Mouse (Mus musculus) inflammation-experienced regulatory T-cells, adult 6 months (primary cell): ENCODE results near the gene Gm10715. TPM values are rescaled to one million over a fixed set of nuclear protein-coding genes. Genes with fewer than 3 reads are reported as not detected.
"Not testable (repeated sequence)": the region's sequence is repeated elsewhere in the genome, so short reads cannot be mapped to it uniquely, and the experiment has no call there.

Source experiments
- ATAC-seq: one replicate; pipeline ENCODE4 v1.8.0; 2017
- polyA plus RNA-seq, 3 experiments: library from polyadenylated mRNA; unstranded; fragments of 100-300 nt; shearing (Covaris generic); gene quantifications; one replicate each; pipeline ENCODE4 v1.2.1; 2017

The Gm10715 gene
- polyA plus RNA-seq: not detected

DNA sequence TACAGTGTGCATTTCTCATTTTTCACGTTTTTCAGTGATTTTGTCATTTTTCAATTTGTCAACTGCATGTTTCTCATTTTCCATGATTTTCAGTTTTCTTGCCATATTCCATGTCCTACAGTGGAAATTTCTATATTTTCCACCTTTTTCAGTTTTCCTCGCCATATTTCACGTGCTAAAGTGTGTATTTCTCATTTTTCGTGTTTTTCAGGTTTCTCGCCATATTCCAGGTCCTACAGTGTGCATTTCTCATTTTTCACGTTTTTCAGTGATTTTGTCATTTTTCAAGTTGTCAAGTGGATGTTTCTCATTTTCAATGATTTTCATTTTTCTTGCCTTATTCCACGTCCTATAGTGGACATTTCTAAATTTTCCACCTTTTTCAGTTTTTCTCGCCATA, at the start of gene Gm10715:
TSS of gene Gm10715 (plus strand) at position 301 of the 400 bp plus-strand sequence.
- ATAC-seq: not testable (repeated sequence)

DNA sequence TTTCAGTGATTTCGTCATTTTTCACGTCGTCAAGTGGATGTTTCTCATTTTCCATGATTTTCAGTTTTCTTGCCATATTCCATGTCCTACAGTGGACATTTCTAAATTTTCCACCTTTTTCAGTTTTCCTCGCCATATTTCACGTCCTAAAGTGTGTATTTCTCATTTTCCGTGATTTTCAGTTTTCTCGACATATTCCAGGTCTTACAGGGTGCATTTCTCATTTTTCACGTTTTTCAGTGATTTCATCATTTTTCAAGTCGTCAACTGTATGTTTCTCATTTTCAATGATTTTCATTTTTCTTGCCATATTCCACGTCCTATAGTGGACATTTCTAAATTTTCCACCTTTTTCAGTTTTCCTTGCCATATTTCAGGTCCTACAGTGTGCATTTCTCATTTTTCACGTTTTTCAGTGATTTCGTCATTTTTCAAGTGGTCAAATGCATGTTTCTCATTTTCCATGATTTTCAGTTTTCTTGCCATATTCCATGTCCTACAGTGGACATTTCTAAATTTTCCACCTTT, 36.2 kb upstream of the Gm10715 start, which contains the start of gene Gm10722:
TSS of gene Gm10722 (plus strand) at position 478 of the 528 bp plus-strand sequence.
- ATAC-seq: not testable (repeated sequence)

- not testable (repeated sequence) for ATAC-seq
These were observed 35.7 kb upstream of the Gm10715 start for GRCm38 (mm10) chr9:3001006-3001405.

DNA sequence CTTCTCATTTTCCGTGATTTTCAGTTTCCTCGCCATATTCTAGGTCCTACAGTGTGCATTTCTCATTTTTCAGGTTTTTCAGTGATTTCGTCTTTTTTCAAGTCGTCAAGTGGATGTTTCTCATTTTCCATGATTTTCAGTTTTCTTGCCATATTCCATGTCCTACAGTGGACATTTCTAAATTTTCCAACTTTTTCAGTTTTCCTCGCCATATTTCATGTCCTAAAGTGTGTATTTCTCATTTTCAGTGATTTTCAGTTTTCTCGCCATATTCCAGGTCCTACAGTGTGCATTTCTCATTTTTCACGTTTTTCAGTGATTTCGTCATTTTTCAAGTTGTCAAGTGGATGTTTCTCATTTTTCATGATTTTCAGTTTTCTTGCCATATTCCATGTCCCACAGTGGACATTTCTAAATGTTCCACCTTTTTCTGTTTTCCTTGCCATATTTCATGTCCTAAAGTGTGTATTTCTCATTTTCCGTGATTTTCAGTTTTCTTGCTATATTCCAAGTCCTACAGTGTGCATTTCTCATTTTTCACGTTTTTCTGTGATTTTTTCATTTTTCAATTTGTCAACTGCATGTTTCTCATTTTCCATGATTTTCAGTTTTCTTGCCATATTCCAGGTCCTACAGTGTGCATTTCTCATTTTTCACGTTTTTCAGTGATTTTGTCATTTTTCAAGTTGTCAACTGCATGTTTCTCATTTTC, 34.6 kb upstream of the Gm10715 start:
- ATAC-seq: peak; percentile 41

DNA sequence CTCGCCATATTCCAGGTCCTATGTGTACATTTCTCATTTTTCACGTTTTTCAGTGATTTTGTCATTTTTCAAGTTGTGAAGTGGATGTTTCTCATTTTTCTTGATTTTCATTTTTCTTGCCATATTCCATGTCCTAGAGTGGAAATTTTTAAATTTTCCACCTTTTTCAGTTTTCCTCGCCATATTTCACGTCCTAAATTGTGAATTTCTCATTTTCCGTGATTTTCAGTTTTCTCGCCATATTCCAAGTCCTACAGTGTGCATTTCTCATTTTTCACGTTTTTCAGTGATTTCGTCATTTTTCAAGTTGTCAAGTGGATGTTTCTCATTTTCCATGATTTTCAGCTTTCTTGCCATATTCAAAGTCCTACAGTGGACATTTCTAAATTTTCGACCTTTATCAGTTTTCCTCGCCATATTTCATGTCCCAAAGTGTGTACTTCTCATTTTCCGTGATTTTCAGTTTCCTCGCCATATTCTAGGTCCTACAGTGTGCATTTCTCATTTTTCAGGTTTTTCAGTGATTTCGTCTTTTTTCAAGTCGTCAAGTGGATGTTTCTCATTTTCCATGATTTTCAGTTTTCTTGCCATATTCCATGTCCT, 33.8 kb upstream of the Gm10715 start, which contains the start of gene Gm11168:
TSS of gene Gm11168 (plus strand) at position 553 of the 603 bp plus-strand sequence.
- ATAC-seq: not testable (repeated sequence)

DNA sequence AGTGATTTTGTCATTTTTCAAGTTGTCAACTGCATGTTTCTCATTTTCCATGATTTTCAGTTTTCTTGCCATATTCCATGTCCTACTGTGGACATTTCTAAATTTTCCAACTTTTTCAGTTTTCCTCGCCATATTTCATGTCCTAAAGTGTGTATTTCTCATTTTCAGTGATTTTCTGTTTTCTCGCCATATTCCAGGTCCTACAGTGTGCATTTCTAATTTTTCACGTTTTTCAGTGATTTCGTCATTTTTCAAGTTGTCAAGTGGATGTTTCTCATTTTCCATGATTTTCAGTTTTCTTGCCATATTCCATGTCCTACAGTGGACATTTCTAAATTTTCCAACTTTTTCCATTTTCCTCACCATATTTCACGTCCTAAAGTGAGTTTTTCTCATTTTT, 30.5 kb upstream of the Gm10715 start:
- not testable (repeated sequence) for ATAC-seq

DNA sequence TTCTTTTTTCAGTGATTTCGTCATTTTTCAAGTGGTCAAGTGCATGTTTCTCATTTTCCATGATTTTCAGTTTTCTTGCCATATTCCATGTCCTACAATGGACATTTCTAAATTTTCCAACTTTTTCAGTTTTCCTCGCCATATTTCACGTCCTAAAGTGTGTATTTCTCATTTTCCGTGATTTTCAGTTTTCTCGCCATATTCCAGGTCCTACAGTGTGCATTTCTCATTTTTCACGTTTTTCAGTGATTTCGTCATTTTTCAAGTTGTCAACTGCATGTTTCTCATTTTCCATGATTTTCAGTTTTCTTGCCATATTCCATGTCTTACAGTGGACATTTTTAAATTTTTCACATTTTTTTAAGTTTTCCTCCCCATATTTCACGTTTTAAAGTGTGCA, 30.0 kb upstream of the Gm10715 start:
- peak; percentile 36 for ATAC-seq

DNA sequence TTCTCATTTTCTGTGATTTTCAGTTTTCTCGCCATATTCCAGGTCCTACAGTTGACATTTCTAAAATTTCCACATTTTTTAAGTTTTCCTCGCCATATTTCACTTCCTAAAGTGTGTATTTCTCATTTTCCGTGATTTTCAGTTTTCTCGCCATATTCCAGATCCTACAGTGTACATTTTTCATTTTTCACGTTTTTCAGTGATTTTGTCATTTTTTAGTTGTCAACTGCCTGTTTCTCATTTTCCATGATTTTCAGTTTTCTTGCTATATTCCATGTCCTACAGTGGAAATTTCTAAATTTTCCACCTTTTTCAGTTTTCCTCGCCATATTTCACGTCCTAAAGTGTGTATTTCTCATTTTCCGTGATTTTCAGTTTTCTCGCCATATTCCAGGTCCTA, 29.4 kb upstream of the Gm10715 start:
- ATAC-seq: not testable (repeated sequence)

- not testable (repeated sequence) for ATAC-seq
These were observed 27.3 kb upstream of the Gm10715 start for GRCm38 (mm10) chr9:3009331-3009730.

DNA sequence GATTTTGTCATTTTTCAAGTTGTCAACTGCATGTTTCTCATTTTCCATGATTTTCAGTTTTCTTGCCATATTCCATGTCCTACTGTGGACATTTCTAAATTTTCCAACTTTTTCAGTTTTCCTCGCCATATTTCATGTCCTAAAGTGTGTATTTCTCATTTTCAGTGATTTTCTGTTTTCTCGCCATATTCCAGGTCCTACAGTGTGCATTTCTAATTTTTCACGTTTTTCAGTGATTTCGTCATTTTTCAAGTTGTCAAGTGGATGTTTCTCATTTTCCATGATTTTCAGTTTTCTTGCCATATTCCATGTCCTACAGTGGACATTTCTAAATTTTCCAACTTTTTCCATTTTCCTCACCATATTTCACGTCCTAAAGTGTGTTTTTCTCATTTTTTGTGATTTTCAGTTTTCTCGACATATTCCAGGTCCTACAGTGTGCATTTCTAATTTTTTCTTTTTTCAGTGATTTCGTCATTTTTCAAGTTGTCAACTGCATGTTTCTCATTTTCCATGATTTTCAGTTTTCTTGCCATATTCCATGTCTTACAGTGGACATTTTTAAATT, 24.5 kb upstream of the Gm10715 start:
- ATAC-seq: not testable (repeated sequence)

GRCm38 (mm10) chr9:3012733-3013279, 23.9 kb upstream of the Gm10715 start, which contains the start of gene Gm10721:
Gene Gm10721 (plus strand): TSS chr9:3013140.
- peak; percentile 25 for ATAC-seq

DNA sequence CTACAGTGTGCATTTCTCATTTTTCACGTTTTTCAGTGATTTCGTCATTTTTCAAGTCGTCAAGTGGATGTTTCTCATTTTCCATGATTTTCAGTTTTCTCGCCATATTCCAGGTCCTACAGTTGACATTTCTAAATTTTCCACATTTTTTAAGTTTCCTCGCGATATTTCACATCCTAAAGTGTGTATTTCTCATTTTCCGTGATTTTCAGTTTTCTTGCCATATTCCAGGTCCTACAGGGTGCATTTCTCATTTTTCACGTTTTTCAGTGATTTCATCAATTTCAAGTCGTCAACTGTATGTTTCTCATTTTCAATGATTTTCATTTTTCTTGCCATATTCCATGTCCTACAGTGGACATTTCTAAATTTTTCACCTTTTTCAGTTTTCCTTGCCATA, 21.3 kb upstream of the Gm10715 start, which contains the start of gene Gm10720:
TSS of gene Gm10720 (plus strand) at position 301 of the 400 bp plus-strand sequence.
- not testable (repeated sequence) for ATAC-seq

- not testable (repeated sequence) for ATAC-seq
These were observed 20.8 kb upstream of the Gm10715 start for GRCm38 (mm10) chr9:3015896-3016295.

GRCm38 (mm10) chr9:3017108-3017507, 19.6 kb upstream of the Gm10715 start, which contains the start of gene Gm10719:
Gene Gm10719 (plus strand): TSS chr9:3017408.
- ATAC-seq: not testable (repeated sequence)

GRCm38 (mm10) chr9:3018944-3019343, 17.7 kb upstream of the Gm10715 start:
- ATAC-seq: not testable (repeated sequence)

- ATAC-seq: not testable (repeated sequence)
These were observed 16.6 kb upstream of the Gm10715 start for GRCm38 (mm10) chr9:3019835-3020727.

GRCm38 (mm10) chr9:3022316-3023008, 14.2 kb upstream of the Gm10715 start:
- not testable (repeated sequence) for ATAC-seq

- ATAC-seq: not testable (repeated sequence)
These were observed 13.2 kb upstream of the Gm10715 start, which contains the start of gene Gm10718 for GRCm38 (mm10) chr9:3023312-3023984. Gene Gm10718 (plus strand): TSS chr9:3023547.

- ATAC-seq: not testable (repeated sequence)
These were observed 12.6 kb upstream of the Gm10715 start for GRCm38 (mm10) chr9:3023985-3024648.
